Mouse (Mus musculus) heart, postnatal 0 days (tissue): Measurements from ENCODE around the gene Kifc5b.

Experiments
- CTCF ChIP-seq: IDR thresholded peaks from 2 replicates; pipeline ENCODE4 v1.5.1; 2016; ENCODE audit warnings: antibody characterized with exemption, control low read depth, low read depth
- EP300 ChIP-seq: IDR thresholded peaks from 2 replicates; pipeline ENCODE4 v1.6.1; 2016; ENCODE audit warnings: antibody characterized with exemption, low read depth

GRCm38 (mm10) chr17:26950560-26951288 is 33.8 kb downstream of the Kifc5b start:
- TF ChIP-seq CTCF (no peak), EP300 (no peak)
